Mouse (Mus musculus) kidney, postnatal 10 days (tissue): ENCODE results near the gene Srrm4.

Experiments
- DNase-seq: peaks from one replicate; pipeline ENCODE4 v3.0.0; 2021; ENCODE audit warnings: mixed read lengths

The Srrm4 gene

GRCm38 (mm10) chr5:116552584-116552983 is 39.0 kb downstream of the Srrm4 start:
- DNase-seq = no peak

DNA sequence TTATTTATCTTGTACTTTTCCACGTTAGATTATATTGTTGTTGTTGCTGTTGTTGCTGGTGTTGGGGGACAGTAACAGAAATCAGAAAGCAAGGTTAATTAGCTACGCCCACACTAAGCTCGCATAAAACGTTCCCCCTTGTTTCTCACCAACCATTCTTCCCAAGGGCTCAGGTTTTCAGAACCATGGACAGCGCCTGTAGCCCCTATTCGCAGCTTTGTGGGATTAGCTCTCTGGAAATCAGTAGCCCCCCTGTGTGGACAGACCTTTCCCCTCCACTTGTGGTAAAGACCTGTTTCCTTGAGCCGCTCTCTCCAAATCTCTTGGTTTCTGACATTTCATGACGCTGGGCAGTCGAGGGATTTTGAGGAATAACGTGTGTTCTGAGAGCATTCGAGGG is 45.9 kb downstream of the Srrm4 start:
- DNase-seq = peak; percentile 51

- DNase-seq = peak; percentile 6
Measured at GRCm38 (mm10) chr5:116542317-116542716, 49.3 kb downstream of the Srrm4 start.

GRCm38 (mm10) chr5:116541128-116541527 is 50.5 kb downstream of the Srrm4 start:
- no peak for DNase-seq

GRCm38 (mm10) chr5:116539360-116539759 is 52.3 kb downstream of the Srrm4 start:
- no peak for DNase-seq

GRCm38 (mm10) chr5:116538491-116538890 is 53.1 kb downstream of the Srrm4 start:
- peak; percentile 7 for DNase-seq

DNA sequence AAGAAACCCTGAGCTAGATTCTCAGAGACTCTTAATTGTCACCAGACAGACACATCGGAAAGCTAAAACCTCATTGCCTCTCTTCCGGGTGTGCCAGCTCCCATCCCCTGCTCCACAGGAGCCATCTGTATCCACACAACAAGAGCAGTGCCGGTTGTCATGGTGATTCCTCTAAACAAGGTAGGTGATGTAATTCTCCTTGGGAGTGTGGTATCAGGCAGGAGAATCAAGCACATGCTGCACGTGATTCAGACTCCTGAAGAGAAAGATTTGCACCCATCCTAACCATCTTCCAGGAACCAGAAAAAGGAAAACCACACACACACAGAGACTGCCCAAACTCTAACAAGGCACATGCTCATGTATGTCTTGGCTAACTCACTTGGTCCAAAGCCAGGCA is 65.3 kb downstream of the Srrm4 start:
- no peak for DNase-seq

DNA sequence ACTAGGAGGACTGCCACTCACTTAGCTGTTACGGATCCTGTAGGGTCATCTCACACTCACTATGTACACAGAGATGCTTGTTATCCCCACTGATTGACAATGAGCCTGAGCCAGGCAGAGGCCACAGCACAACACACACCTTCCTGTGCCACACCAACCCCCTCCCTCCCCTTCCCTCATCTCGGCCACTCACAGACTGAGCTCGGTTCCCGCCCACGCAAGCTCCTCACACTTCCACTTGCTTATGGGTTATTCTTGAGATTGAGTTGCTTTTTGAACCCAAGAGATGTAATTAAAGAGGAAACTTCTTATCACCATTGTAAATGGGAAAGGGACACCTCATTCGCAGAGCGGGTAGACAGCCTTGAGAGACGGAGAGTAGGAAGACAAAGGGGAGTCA is 66.3 kb downstream of the Srrm4 start:
- no peak for DNase-seq

DNA sequence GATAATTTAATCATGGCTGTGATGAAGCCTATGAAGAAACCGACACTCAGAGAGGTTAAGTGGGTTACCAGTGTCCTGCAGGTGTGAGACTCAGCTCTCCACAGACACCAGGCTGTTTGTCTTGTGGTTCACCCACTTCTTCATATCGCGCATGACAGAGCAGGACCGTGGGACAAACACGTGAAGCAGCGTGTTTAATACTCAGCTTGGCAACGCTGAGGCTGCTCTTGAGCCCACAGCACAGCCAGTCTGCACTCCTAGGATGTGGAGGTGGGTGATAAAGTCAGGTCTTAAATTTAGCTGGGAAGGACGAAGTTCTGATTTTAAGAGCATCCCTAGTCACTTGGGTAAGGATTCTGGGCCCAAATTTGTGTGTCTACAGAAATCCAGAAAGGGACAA is 68.1 kb downstream of the Srrm4 start:
- no peak for DNase-seq

DNA sequence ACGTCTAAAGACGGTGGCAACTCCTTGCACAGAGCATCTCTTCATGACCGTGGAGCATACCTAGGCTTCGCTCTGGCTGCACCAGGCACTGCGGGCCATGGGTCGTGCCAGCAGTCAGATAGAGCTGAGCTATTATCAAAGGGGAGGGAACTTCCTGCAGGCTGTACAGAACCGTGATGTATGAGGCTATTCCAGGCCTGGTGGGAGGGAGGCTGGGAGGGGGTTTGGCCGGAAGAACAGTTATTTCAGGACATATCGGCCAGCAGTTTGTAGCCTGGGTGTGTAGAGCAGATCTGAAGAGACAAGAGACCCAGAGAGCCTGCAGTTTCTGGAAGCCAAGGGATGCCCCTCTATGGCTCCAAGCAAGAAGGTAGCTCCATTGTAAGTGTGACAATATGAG is 68.5 kb downstream of the Srrm4 start:
- peak; percentile 27 for DNase-seq

DNA sequence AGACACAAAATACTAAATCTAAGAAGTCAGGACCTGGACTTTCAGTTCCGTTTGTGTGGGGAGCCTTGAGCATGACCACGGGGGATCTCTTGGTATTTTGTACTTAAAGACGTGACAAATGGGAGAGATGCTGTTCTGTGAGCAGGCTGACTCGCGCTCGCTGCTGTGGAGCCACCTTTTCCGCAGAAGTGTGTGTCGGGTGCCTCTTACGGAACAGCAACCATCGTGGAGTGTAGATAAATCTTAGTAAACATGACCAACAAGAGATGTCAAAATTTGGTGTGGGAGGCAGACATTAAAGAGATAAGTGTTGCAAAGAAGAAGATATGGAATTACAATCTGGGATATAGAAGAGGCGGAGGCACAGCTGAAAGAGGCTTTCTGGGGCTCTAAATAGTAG is 69.3 kb downstream of the Srrm4 start:
- DNase-seq = no peak

GRCm38 (mm10) chr5:116518047-116518446 is 73.6 kb downstream of the Srrm4 start:
- peak; percentile 59 for DNase-seq

DNA sequence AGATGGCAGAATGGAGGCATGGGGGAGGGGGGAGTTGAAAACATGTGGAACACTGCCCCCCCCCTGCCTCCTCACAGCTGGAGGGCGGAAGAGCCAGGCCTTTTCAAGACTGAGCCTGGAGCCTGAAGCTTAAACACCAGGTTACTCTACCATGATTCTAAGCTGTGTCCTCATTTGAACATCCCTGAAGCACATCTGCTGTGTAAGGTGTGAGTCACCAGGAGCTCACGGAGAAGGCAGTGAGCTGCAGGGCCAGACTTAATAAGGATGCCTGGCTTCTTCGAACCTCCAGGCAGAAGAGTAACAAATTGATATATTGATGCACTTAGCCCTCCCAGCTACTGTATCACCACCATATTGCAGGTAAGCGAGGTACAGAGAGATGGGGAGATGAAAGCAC is 79.5 kb downstream of the Srrm4 start:
- no peak for DNase-seq

- no peak for DNase-seq
Measured at GRCm38 (mm10) chr5:116510229-116510628, 81.4 kb downstream of the Srrm4 start.

DNA sequence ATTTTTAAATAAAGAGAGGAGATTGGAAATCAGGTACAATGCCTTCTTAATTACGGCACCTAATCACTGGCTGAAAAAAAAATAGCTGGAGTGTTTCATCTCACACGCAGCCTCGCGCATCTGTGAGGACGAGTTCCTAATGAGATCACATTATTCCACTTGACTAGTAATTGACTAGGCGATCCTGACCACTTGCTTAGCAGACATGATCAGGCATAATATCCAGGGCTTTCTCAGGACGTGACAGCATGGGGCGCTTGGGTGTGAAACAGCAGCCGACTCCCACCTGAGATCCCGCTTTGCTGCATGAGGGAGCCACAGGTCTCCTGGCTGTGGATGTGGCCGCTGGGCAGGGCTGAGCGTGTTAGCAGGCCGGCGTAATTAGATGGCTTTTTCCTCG is 90.3 kb downstream of the Srrm4 start:
- no peak for DNase-seq

DNA sequence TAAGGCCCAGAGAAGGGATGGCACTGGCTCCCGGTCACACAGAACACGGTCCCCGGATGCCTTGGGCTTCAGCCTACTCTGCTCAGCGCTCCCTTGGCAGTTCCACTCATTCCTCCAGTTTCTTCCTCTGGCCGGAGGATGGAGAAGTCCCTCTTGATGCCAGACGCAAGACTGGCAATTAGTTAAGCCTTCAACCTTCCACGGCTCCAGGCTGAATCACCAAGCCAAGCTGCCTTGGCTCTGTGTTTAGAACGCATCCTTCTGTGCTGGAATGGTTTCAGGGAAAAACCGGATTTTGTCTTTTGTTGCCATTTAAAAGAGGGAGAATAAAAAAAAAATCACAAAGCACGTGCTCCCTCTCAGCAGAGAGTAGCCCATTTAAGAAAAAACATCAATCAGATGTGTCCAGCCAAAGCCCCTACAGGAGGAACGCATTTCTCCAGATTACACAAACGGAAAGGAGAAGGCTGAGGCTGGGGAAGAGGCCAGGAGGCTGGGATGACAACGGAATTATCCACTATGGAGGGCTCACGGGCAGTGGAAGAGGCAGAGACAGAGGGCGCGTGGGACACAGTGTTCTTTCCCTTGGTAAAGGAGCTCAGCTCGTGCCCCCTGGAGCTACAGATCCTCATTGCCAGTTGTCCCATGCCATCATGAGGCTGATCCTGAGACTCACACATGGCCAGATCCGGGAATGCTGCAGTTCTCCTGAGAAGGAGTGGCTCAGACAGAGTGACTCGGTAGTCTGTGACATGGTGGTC is 92.6 kb downstream of the Srrm4 start:
- no peak for DNase-seq

DNA sequence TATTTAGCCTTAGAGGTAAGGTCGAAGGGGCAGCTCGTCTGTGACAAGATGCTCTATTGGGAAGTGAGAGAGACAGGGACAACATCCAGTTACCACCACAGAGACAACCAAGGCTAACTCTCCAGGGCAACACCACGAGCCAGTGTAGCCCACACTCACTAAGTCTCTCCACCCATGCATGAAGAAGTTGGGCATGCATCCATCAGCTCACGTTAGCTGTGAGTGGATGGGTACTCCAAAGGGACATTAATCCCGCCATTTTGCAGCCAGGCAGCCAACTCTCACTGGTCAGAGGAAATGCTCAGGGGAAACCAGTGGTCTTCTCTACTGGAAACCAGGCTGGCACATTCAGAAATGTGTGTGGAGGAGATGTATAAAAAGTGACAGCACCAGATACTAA is 93.8 kb downstream of the Srrm4 start:
- DNase-seq = no peak

- DNase-seq = peak; percentile 62
Measured at GRCm38 (mm10) chr5:116497205-116497604, 94.4 kb downstream of the Srrm4 start.

GRCm38 (mm10) chr5:116496717-116497116 is 94.9 kb downstream of the Srrm4 start:
- no peak for DNase-seq

- DNase-seq = no peak
Measured at GRCm38 (mm10) chr5:116495466-116495865, 96.2 kb downstream of the Srrm4 start.

- no peak for DNase-seq
Measured at GRCm38 (mm10) chr5:116494377-116494776, 97.2 kb downstream of the Srrm4 start.

- DNase-seq = no peak
Measured at GRCm38 (mm10) chr5:116492726-116493125, 98.9 kb downstream of the Srrm4 start.

- DNase-seq = no peak
Measured at GRCm38 (mm10) chr5:116491794-116492420, 99.7 kb downstream of the Srrm4 start.

DNA sequence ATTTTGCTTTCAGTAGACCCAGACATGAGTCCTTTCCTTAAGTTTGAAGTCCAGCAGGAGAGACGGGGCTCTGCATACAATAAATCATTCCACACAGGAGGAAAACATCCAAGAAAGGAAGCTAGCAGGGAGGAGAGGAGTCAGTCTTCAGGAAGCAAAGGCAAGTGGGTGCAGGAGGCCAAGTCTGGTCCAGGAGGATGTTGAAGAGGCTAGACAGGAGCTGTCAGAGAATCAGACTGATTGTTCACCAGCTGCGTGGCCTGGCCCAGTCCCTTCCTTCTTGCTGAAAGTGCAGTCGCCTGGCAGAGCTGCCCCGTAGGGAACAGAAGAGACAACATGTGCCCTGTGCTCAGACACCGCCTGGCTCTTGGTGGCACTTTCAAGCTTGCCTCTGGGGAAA is 100.8 kb downstream of the Srrm4 start:
- peak; percentile 33 for DNase-seq

DNA sequence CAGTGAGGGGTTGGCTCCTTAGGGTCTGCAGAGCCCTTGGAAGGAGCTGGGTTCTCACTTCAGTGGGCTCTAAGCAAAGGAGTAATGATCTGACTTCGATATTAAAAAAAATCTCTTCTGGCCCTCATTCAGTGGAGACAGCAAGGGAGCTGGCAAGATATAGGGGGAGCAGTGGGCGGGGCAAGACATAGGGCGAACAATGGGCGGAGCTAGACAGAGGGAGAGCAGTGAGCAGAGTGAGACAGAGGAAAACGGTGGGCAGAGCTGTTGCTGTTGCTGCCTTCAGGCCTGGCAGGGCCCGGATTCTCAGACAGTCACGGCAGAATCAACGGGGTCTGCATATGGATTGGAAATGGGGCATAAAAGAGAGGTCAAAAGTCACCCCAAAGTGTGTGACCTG is 102.0 kb downstream of the Srrm4 start:
- DNase-seq = no peak
